Mouse (Mus musculus) MN1 (cell line): ENCODE data around the gene Dlx4.

Experiments
- DNase-seq: peaks from one replicate; pipeline ENCODE4 v3.0.0-alpha.2; 2016; ENCODE audit warnings: low spot score

Dlx4 gene

DNA sequence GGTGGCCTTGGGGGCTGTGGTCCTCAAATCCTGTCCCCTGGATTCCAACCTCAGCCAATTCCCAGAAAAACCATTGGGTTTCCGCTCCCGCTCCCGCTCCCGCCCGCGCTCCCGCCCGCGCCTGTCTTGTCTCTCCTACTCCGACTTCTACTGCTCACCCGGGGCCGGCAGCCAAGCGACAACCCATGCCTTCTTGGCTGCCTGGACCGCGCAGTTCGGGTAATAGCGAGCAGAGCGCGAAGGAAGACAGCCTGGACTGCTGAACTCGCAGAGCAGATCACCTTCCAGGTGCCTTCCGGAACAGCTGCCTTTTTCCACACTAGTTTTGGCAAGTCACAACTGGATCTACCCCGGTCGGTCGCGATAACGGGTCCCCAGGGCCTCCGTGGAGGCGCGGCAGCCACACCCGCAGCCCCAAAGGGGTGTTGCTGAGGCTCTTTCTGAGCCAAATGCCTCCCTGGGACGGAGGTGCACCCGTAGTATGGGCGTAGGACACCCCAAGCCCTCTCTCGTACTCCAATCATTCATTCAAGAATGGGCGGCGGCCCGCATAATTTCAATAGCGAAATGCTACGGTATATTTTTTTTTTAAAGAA is 3.0 kb downstream of the Dlx4 start:
- DNase-seq, result no peak

DNA sequence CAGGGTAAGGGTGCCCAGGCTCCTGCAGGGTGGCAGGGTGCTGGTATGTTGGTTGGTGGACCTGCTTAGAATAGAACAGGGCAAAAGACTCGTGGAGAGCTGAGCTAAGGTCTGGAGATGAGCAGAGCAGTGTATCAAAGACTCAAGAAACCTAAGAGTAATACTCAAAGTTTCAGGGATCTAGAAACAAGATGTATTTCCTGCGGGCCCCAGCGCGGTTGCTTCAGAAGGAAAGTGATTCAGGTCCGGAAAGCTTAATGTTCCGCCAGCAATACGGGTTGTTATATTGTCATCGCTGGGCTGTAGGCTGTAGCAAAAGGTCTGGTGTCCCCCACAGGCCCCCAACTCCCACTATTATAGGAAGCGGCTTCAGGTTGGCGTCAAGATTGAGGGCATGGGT is 3.8 kb downstream of the Dlx4 start:
- no peak for DNase-seq

DNA sequence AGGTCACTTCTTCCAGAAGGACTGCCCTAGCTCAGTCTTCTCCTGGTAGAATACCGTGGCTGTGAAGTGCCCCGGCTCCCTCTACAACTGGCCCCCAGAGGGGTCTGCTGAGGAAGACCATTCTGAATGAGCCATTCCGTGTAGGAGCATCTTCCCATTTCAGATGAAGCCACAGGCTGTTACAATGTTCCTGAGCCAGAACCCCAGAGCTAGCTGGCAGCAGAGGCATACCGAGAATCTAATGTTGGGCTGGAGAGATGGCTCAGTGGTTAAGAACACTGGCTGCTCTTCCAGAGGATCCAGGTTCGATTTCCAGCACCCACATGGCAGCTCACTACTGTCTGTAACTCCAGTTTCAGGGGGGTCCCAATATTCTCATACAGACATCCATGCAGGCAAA is 6.2 kb downstream of the Dlx4 start:
- DNase-seq, result no peak

DNA sequence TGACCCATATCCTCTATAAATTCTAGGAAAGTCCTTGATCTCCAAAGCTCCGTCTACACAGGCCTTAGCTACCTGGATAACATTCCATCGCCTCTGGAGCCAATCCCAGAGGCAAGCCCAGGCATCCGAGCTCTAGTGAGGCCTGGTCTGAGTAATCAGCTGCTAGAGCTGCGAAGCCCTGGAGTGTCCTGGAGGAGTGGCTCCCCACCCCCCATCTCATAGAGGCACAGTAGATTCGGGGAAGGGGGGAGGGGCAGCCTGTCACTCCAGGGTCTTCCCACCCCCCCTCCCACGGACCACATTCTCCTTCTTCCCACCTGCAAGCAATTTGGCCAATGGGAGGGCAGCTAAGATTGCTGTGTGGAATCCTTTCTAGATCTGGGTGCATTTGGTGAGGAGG is 8.8 kb downstream of the Dlx4 start:
- peak; percentile 15 for DNase-seq

DNA sequence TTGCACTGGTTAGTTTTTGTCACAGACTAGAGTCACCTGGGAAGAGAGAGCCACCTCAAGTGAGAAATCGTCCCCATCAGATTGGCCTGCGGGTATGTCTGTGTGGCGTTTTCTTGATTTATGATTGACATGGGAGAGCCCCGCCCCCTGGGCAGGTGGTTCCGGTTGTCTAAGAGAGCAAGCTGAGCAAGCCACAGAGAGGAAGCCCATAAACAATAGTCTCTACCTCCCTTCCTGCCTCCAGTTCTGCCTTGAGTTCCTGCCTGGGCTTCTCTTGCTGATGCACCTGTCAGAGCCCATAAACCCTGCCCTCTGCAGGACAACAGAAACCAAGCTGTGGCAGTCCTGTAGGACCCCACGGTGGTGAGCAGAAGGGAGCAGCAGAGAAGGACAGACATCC is 12.7 kb downstream of the Dlx4 start:
- DNase-seq, result no peak

DNA sequence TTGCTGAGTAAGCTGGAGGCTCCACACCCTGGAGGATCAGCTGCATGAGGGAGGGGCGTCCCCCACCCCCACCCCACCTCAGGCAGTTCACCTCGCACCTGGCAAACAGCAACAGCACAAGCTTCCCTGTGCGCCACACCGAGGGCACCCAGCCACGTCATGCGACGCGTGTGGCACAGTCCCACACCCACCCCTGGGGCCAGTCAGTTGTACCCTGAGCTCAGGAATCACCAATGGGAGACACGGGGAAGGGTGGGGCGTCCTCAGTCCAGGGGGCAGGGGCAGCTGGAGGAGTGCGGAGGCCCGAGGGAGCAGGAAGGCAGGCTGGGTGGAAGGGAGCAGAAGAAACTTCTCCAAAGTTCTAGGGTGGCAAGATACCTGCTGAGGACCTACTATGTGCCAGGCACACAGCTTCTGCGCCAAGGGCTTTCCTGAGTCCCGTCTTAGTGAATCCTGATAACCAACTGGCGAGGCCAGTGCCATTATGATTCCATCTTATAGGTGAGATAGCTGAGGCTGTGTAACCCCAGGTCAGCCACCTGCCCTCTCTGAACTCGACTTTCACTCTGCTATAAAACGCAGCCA is 15.3 kb downstream of the Dlx4 start:
- DNase-seq, result no peak

DNA sequence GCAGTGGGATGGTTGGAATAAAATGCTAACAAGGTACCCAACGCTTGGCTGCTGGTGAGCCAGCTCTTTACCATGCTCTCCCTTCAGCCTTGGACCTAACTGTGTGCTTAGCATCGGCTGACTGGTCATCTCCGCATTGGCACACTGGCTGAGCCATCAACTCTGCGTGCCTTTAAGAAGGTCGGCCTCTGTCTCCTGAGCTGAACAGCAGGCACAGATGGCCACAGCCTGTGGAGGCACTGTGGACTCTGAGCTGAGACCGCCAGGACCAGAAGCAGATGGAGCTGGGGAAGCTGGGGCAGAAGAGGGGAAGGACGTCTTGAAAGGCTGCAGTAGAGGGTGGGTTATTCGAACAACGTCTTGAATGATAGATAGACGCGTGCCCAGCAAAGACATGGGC is 17.7 kb downstream of the Dlx4 start:
- no peak for DNase-seq

DNA sequence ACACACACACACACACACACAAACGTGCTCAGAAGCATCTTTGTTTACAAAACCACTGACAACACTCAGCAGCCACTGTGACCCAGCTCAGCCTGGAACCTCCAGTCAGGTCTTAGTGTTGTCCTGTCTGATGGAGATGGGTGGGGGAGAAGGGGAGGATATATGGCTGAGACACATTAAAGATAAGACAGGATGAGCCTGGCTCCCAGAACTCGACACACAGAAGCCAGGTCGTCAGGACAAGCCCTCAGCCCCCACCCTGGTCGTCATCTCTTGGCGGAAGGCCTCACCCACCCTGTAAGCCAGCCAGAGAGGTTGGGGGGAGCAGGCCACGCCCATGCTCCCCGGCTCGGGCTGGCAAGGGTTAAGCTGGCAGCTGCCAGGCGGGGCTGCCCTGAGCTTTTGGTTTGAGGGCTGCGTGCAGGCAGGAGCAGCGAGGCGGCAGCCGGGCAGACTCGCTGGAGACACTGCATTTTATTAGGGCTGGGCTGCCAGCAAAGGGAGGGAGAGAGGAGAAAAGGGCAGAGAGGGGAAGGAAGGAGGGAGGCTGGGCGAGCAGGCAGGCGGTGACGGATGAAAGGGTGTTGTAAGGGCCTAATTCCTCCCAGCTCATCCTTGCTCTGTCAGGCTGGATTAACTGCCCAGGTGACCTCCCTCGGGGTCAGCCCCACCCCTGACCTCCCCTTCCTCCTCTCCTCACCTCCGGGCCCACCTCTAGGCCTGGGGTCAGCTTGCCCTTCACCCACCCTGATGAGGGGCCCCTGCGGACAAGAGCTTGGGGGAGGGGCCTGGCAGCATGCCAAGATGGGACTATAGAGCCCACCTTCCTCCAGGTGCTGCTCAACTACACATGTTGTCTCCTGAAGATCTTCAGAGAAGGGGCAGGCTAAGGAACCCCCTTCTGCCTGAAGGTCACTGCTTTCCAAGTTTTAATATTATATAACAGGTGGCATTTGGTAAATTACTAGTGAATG is 19.5 kb downstream of the Dlx4 start:
- DNase-seq, result peak; percentile 80

DNA sequence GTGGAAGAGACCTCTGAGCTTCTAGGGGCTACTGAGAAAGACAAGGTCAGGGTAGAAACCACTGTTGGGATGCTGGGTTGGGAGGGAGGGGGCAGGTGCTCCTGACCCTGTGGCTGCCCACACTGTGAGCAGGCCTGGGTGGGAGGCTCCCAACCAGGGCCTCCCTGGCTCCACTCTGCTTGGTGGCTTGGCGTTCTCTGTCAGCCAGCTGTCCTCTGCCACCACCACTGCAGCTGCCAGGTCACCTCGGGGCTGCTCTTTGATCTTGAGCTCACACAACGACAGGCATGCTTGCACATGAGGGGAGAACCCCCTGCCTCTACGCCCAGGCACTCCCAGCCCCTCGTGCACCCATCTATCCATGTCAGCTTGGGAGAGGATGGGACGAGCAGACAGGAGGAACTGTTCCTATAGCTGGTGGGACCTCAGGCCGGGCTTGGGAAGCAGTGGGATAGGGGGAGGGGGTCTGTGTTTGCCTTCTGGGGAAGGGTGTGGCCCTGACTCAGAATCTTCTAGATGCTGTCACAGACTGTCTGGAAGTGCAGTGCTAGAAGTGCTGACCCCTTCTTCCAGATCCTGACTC is 20.6 kb downstream of the Dlx4 start:
- DNase-seq, result no peak

DNA sequence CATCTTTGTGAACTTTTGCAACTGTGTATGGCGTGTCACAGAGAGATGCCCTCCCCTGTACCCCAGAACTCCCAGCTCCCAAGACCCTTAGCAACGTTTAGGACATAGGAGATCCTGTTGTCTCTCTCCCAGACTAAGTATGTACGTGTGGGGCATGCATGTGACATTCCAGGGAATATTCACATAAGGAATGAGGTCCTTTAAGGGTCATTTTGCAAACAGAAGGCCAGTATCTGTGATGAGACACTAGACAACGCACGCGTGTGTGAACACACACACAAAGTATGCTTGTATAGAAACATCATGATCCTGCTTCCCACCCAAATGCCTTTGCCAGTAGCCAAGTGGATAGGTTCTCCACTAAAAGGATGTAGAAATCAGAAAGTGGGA is 24.0 kb downstream of the Dlx4 start:
- no peak for DNase-seq

DNA sequence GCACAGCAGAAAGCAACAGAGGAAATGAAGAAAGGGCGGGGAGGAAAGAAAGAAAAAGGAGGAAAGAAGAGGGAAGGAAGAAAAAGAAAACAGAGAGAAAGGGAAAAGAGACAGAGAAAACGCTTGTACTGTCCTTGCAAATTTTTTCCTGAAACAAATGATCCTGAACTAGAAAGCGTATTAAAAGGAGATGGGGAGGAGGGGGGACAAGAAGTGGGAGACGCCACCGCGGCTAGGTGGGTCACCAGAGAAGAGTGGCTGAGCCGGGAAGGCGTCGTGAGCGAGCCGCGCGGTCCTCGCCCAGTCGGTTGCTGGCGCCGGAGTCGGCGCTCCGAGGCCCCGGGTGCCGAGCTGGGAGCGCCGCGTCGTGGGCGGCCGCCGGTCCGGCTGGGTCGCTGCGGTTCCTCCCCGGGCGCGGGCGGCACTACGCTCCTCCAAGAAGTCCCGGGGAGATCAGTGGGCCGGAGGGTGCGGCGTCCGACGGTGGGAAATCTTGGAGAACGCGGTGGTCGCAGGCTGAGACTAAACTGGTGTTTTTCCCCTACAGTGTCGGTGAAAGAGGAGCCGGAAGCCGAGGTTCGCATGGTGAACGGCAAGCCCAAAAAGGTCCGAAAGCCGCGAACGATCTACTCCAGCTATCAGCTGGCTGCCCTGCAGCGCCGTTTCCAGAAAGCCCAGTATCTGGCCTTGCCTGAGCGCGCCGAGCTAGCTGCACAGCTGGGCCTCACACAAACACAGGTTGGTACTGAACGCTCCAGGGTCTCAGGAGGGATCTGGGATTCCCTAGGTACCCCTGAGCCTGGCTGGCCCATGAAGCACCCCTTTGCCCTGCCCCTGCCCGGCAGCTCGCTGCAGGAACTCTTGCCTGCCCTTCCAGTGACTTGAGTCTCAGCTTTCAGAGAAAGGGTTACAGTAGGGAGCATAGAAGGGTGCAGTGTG is 24.6 kb downstream of the Dlx4 start:
- DNase-seq, result no peak

DNA sequence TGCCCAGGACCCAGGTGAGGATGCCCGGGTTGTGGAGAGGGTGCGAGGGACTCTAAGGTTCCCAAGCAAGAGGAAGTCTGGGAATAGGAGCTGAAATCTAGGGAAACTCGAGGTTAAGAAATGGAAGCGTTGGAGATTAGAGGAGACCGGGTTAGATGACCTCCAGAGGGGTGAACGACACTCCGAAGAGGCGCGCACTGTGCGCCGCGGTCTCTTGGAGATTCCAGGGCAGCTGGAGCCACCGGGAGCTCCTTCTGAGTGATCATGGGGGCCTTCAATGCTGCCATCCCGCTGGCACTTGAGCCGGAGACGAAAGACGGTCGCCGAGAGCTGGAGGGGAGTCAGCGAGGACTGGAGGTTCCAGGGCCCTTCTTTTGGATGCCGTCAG is 25.4 kb downstream of the Dlx4 start:
- DNase-seq, result no peak

DNA sequence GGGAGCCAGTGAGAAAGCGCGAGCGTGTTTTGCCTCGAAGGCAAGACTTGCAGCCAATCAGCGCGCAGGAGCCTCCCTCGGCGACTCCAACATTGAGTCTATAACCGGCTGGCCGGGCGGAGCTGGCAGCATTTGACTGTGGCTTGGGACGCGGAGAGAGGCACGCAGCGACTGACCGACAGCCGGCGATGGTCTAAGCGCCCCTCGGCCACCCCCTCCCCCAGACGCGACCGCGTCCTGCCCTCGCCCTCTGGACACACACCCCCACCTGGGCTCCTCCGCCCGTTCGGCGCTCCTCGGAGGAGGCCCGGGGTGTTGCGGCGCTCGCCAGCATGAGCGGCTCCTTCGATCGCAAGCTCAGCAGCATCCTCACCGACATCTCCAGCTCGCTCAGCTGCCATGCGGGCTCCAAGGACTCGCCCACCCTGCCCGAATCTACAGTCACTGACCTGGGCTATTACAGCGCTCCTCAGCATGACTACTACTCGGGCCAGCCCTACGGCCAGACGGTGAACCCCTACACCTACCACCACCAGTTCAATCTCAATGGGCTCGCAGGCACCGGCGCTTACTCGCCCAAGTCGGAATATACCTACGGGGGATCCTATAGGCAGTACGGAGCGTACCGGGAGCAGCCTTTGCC is 26.0 kb downstream of the Dlx4 start, which contains the start of gene Dlx3:
Gene Dlx3, plus strand, starts transcription at position 130 of the 643 bp plus-strand sequence.
- no peak for DNase-seq

DNA sequence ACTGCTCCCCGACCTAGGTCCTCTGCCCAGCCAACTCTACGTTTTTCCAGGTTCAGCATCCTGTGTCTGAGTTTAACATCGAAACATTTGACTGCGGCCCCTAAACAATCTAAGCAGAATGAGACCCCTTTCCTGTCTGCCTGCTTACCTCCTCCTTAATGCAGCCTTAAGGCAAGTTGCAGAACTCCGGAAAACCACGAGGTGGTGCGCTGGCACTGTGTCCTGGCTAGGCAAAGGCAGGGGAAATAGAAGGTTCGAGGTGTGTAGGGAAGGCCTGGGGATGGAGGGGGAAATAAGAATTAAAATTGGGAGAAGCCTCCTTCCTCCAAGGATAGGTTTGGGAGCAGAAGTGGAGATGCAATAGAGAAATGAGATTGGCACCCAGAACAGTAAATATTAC is 27.6 kb downstream of the Dlx4 start:
- peak; percentile 78 for DNase-seq

DNA sequence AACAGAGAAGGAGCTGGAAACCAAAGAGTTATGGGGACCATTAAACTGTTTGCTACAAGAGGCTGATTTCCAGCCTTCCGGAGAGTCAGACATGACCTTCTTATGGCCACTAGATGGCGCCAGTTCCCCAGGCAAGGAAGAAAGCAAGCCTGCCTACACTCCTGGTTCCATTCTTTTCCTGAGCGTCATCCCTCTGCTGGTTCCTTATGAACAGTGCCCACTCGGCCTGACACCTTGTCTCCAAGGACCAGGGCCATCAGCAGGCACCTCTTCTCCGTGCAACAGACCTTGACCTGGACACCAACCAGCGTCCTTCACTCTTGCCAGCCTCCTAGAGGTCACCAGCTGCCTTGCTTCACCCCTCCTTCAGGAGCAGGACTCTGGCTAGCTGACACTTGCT is 29.0 kb downstream of the Dlx4 start:
- DNase-seq, result peak; percentile 88

DNA sequence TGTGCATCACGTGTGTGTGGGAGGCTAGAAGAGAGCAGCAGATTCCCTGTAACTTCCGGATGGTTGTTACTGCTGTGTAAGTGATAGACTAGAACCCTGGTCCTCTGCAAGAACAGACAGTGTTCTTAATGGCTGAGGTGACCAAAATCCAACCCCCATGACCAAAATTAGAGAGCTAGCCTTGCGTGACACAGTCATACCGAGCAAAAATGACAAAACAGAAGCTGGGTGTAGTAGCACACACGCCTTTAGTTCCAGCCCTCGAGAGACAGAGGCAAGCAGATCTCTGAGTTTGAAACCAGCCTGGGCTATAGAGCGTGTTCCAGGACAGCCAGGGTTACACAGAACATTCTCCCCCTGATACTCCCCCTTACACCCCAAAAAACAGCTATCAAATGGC is 36.0 kb downstream of the Dlx4 start:
- no peak for DNase-seq

DNA sequence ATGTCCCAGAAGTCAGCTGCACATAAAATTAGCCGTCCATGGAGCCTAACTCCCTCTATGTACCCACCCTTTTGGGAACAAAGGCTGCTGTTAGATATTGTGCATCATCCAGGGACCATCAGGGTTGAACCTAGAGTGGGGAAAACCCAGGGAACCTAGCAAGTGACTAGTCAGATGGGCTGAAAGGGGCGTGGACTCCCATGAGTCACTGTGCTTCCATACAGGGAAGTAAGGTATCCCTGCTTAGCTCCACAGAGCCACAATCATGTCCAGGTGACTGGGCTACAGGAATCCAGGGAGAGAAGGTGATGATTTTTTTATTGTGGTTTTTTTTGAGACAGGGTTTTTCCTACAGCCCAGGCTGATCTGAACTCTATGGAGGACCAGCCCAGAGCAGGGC is 37.1 kb downstream of the Dlx4 start:
- DNase-seq, result no peak

DNA sequence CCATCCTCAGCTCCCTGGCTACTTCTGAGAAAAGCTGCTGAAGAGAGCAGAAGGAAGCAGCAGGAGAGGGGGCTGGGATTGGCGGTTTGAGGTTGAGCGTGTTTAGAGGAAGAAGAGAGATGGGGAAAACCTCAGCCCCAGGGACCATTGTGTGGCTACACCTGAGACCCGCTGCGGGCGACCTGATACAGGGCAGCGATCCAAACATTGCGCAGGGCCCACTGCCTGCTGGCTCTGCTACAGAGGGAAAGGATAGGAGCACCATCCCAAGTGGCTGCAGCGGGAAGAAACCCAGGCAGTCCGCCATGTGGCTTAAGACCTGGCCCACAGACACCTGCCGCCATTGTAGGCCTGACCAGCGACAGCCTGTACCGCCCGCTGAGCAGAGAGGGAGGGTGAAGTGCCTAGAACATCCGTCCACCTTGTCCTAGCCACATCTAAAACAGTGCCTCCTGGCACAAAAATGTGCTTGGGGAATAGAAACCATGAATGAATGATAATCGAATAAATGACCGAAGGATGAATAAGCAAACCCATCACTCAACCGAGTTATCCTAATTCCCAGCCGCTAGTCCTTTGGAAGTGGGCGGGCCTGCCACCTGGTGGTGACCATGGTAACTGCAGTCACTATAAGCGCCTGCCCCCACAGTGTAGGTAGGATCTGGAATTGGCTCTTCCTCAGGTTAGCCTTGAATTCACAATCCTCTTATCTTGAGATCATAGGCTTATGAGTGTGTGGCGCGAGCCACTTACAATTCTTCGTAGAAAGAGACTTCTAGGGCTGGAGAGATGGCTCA is 39.4 kb downstream of the Dlx4 start:
- DNase-seq, result peak; percentile 86

DNA sequence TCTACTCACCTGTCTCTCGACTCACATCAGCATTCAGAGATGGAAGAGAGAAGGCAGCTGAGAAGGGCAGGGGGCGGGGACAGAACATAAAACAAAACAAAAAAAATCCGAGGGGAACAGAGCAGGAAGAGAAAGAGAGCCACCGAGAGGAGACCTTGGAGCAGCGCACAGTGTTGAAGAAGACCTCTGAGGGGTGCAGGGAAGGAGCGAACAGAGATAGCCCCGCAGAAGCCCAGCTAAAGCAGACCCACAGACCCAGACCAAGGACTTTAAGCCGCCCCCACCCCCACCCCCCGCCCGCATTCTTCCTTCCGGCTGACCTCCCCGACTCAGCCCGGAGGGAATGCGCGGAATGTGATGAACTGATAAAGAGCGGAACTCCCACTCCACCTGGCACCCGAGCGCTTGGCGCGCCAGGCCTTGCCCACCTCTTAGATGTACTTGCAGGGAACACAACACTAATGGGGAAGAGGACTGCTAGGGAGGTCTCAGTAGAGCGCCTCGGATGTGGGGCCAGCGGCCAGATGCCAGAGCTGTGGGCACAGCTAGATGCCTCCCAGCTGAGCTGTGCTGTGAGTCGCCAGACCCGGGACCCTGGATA is 40.7 kb downstream of the Dlx4 start:
- peak; percentile 40 for DNase-seq

DNA sequence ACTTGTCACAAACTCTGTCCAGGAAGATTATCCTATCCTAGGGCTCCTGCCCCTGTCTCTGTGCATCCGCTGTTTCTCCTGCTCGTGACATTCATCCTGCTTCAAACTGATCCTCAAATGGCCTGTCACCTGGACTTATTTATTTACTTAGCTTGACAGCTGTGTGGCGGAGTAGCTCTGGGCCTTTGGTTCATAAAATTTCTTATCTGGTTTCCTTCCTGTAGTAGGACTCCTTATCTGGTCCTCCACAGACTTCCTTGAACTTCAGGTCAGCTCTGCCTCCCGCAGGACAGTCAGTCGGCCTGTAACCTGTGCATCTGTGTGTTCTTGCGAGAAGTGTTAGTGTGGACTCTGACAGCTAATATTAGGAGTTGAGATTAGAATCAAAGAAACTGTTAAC is 41.8 kb downstream of the Dlx4 start:
- DNase-seq, result no peak
